Mouse (Mus musculus): Measurements from ENCODE around the gene Slc22a29. TPM values are rescaled to one million over a fixed set of nuclear protein-coding genes. Genes with fewer than 3 reads are reported as not detected.

Slc22a29 gene
- polyA plus RNA-seq, 1 experiment from 2014 or later = 0.03 TPM

Other genes with a start within 250 kb of the Slc22a29 start
- not detected in 2 replicates for gene Slc22a28, start 86.9 kb downstream of the Slc22a29 start, polyA plus RNA-seq (2015; fragmentation: Nextera tagmentation; extraction: Ambion mirVana)
- not detected in 2 replicates for gene Slc22a30, start 186.2 kb upstream of the Slc22a29 start, polyA plus RNA-seq (2015; fragmentation: Nextera tagmentation; extraction: Ambion mirVana)

All from liver, embryonic 15.5 days (tissue).